ENCODE assay signal across 7 mouse cellular contexts in the genomic region with DNA sequence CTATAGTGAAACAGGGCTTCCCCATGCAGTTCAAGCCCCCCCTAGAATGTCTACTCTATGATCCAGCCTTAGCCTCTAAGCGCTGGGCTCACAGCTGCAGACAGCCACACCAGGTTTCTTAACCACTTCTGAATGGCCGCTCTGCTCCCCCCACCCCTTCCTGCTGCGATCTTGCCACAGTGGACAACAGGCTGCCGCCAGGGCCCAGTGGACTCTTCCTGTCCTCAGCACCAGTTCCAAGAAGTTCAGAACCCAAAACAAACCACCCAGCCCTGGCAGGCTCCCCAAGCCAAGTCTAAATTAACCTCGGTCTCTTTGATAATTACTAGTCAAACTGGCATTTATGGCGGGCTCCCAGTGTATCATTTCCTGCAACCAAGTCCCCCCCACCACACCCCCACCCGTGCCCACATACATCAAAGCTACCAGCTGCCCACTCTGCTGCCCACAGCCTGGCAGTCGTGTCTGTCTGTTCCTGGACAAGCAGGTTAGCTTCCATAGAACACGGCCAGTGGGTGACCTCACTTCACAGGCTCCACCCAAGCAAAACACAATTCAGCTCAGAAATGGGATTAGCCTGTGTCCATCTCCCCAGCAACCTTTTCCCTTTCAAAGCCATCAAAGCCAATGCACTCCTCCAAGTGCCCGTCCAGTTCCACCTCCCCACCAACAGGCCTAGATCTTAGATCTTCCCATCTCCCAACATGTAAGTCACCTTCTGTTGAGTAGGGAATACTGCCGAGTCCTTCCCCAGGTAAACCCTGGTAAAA. TPM values are rescaled to one million over a fixed set of nuclear protein-coding genes. Genes with fewer than 3 reads are reported as not detected.
DNase-seq lines count a peak whose midpoint lies in the region; ATAC-seq lines count a peak whose summit lies in the region.

No protein-coding gene starts in this region.

- DNase-seq in induced T-regulatory cell, adult 2 months (ENCODE audit: low read depth), result peak; percentile 33
- peak; percentile 48 for DNase-seq in lung, postnatal 10 days
- DNase-seq in right cerebral cortex, postnatal 14 days, result no peak

- no peak for ATAC-seq in megakaryocyte, adult 5-6 weeks (ENCODE audit: poor library complexity, severe bottlenecking)
- peak; percentile 46; the same call in 1 of the 2 replicates for ATAC-seq in embryonic facial prominence, embryonic 15.5 days (ENCODE audit: insufficient number of reproducible peaks, low FRiP score, low TSS enrichment, low read depth)
- ATAC-seq in megakaryocyte-erythroid progenitor cell, adult 5-6 weeks (replicated peaks; ENCODE audit: low FRiP score, low TSS enrichment, poor library complexity, severe bottlenecking), result no peak

- H3K36me3 ChIP-seq in megakaryocyte, embryonic 14.5 days (replicated peaks; ENCODE audit: low read length), result peaks cover 63% of the 10 kb centered on the region
- peaks cover 24% of the 10 kb centered on the region for H3K36me3 ChIP-seq in embryonic facial prominence, embryonic 15.5 days

- H3K27me3 ChIP-seq in megakaryocyte, embryonic 14.5 days (replicated peaks), result no peaks in the 10 kb centered on the region
- no peaks in the 10 kb centered on the region for H3K27me3 ChIP-seq in embryonic facial prominence, embryonic 15.5 days

- H3K4me2 ChIP-seq in embryonic facial prominence, embryonic 15.5 days (replicated peaks), result peak overlapping the region; percentile 90

- peak overlapping the region; percentile 98 for H3K4me3 ChIP-seq in megakaryocyte, embryonic 14.5 days (replicated peaks)
- peak overlapping the region; percentile 99 for H3K4me3 ChIP-seq in embryonic facial prominence, embryonic 15.5 days (replicated peaks)

- H3K9me3 ChIP-seq in megakaryocyte, embryonic 14.5 days, result peaks cover 3% of the 10 kb centered on the region; the same call in 1 of the 2 replicates
- no peaks in the 10 kb centered on the region for H3K9me3 ChIP-seq in embryonic facial prominence, embryonic 15.5 days (replicated peaks)

- WGBS in embryonic facial prominence, embryonic 15.5 days, result 24% methylated on average over 11 of the region's 11 CpGs

- peak overlapping the region; percentile 95 for H3K27ac ChIP-seq in embryonic facial prominence, embryonic 15.5 days (replicated peaks)

- H3K9ac ChIP-seq in embryonic facial prominence, embryonic 15.5 days, result peak overlapping the region; percentile 99

- peaks cover 85% of the 10 kb centered on the region for H3K4me1 ChIP-seq in megakaryocyte, embryonic 14.5 days
- H3K4me1 ChIP-seq in embryonic facial prominence, embryonic 15.5 days, result peaks cover 52% of the 10 kb centered on the region

RNA-seq across cellular contexts. Expression of gene Ppp1r37, which starts 2.2 kb away (rescaled TPM):
- 88.1 and 108 TPM in 2 replicates for polyA plus RNA-seq in megakaryocyte, embryonic 14.5 days (2012; ENCODE audit: insufficient read depth, low replicate concordance)
- total RNA-seq in megakaryocyte, adult 5-6 weeks (2015), result 10.4 and 13.1 TPM in 2 replicates
- total RNA-seq in megakaryocyte, adult 5-6 weeks (2017), result 14.1 and 14.3 TPM in 2 replicates
- polyA plus RNA-seq in embryonic facial prominence, embryonic 15.5 days (2015; fragmentation: Nextera tagmentation; extraction: Ambion mirVana), result 31.4 and 36.0 TPM in 2 replicates
- 27.7 and 37.2 TPM in 2 replicates for total RNA-seq in megakaryocyte-erythroid progenitor cell, adult 5-6 weeks (2014; fragmentation: Nextera tagmentation)
- 14.6 and 14.7 TPM in 2 replicates for total RNA-seq in megakaryocyte-erythroid progenitor cell, adult 5-6 weeks (2017)

RNA-seq across cellular contexts. Expression of gene Zfp296, which starts 16.4 kb away (rescaled TPM):
- polyA plus RNA-seq in megakaryocyte, embryonic 14.5 days (2012; ENCODE audit: insufficient read depth, low replicate concordance), result 6.0 and 13.6 TPM in 2 replicates
- total RNA-seq in megakaryocyte, adult 5-6 weeks (2015), result 4.5 and 5.4 TPM in 2 replicates
- total RNA-seq in megakaryocyte, adult 5-6 weeks (2017), result 3.2 and 4.8 TPM in 2 replicates
- 1.5 and 2.2 TPM in 2 replicates for polyA plus RNA-seq in embryonic facial prominence, embryonic 15.5 days (2015; fragmentation: Nextera tagmentation; extraction: Ambion mirVana)
- 0.47 and 4.2 TPM in 2 replicates for total RNA-seq in megakaryocyte-erythroid progenitor cell, adult 5-6 weeks (2014; fragmentation: Nextera tagmentation)
- total RNA-seq in megakaryocyte-erythroid progenitor cell, adult 5-6 weeks (2017), result 3.2 and 3.9 TPM in 2 replicates

RNA-seq across cellular contexts. Expression of gene Gemin7, which starts 16.7 kb away (rescaled TPM):
- polyA plus RNA-seq in megakaryocyte, embryonic 14.5 days (2012; ENCODE audit: insufficient read depth, low replicate concordance), result 30.5 and 69.9 TPM in 2 replicates
- total RNA-seq in megakaryocyte, adult 5-6 weeks (2015), result 78.2 and 107 TPM in 2 replicates
- total RNA-seq in megakaryocyte, adult 5-6 weeks (2017), result 39.9 and 49.3 TPM in 2 replicates
- 149 and 162 TPM in 2 replicates for polyA plus RNA-seq in embryonic facial prominence, embryonic 15.5 days (2015; fragmentation: Nextera tagmentation; extraction: Ambion mirVana)
- total RNA-seq in megakaryocyte-erythroid progenitor cell, adult 5-6 weeks (2014; fragmentation: Nextera tagmentation), result 60.3 and 70.0 TPM in 2 replicates
- 24.1 and 25.1 TPM in 2 replicates for total RNA-seq in megakaryocyte-erythroid progenitor cell, adult 5-6 weeks (2017)

RNA-seq across cellular contexts. Expression of gene Nkpd1, which starts 43.0 kb away (rescaled TPM):
- polyA plus RNA-seq in megakaryocyte, embryonic 14.5 days (2012; ENCODE audit: insufficient read depth, low replicate concordance), result 1.3 and 2.9 TPM in 2 replicates
- total RNA-seq in megakaryocyte, adult 5-6 weeks (2015), result 0.23 TPM in 1 of 2 replicates, not detected in the other
- total RNA-seq in megakaryocyte, adult 5-6 weeks (2017), result not detected in 2 replicates
- polyA plus RNA-seq in embryonic facial prominence, embryonic 15.5 days (2015; fragmentation: Nextera tagmentation; extraction: Ambion mirVana), result 3.1 and 3.3 TPM in 2 replicates
- total RNA-seq in megakaryocyte-erythroid progenitor cell, adult 5-6 weeks (2014; fragmentation: Nextera tagmentation), result 0.20 TPM in 1 of 2 replicates, not detected in the other
- not detected in 2 replicates for total RNA-seq in megakaryocyte-erythroid progenitor cell, adult 5-6 weeks (2017)

RNA-seq across cellular contexts. Expression of gene Clasrp, which starts 43.6 kb away (rescaled TPM):
- polyA plus RNA-seq in megakaryocyte, embryonic 14.5 days (2012; ENCODE audit: insufficient read depth, low replicate concordance), result 109 and 265 TPM in 2 replicates
- 15.8 and 23.4 TPM in 2 replicates for total RNA-seq in megakaryocyte, adult 5-6 weeks (2015)
- total RNA-seq in megakaryocyte, adult 5-6 weeks (2017), result 28.8 and 32.6 TPM in 2 replicates
- polyA plus RNA-seq in embryonic facial prominence, embryonic 15.5 days (2015; fragmentation: Nextera tagmentation; extraction: Ambion mirVana), result 58.3 and 66.1 TPM in 2 replicates
- total RNA-seq in megakaryocyte-erythroid progenitor cell, adult 5-6 weeks (2014; fragmentation: Nextera tagmentation), result 44.9 and 53.1 TPM in 2 replicates
- 33.9 and 48.3 TPM in 2 replicates for total RNA-seq in megakaryocyte-erythroid progenitor cell, adult 5-6 weeks (2017)
